Mouse (Mus musculus): Measurements from ENCODE around the gene Gpr39.

Gpr39 gene

DNA sequence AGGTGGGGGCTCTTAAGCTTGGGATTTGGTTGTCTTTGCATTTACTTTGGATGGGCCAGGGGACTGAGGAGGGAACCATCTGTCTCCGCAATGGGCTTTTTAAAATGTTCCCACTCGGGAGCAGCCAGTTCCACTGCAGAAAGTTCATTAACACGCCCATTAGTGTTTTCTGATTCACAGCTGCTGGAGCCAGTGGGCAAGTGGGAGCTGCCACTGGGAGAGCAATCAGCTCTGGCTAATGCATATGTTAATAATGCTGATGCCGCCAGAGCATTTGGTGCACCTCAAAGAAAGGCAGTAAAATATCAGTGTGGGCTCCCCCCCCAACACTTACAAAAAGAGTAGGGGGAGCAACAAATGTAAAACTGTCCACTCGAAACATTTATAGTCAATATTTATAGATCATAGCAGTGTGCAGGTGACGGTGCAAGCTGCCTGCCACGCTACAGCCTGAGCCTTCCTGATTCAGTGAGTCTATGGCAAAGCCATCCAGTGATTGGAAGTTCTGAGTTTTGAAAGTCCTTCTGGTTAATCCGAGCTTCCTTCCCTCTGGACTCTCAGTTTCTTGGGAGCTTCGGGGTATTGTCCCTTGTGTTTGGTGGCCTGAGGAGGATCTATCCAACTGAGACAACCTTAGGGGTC, 136.5 kb downstream of the Gpr39 start:
- Histone ChIP-seq H3K36me3 (ENCODE audit: control insufficient read depth, insufficient read depth, low read length, poor library complexity, severe bottlenecking) (no peaks in the 10 kb centered on the region), H3K27me3 (ENCODE audit: control insufficient read depth, insufficient read depth, low read length, poor library complexity, severe bottlenecking) (no peaks in the 10 kb centered on the region)
- no peak for DNase-seq (ENCODE audit: low read depth, low spot score)

GRCm38 (mm10) chr1:125821101-125821500, 144.3 kb downstream of the Gpr39 start:
- H3K36me3 ChIP-seq (ENCODE audit: control insufficient read depth, insufficient read depth, low read length, poor library complexity, severe bottlenecking), result no peaks in the 10 kb centered on the region
- no peaks in the 10 kb centered on the region for H3K27me3 ChIP-seq (ENCODE audit: control insufficient read depth, insufficient read depth, low read length, poor library complexity, severe bottlenecking)
- DNase-seq (ENCODE audit: low read depth, low spot score), result no peak

DNA sequence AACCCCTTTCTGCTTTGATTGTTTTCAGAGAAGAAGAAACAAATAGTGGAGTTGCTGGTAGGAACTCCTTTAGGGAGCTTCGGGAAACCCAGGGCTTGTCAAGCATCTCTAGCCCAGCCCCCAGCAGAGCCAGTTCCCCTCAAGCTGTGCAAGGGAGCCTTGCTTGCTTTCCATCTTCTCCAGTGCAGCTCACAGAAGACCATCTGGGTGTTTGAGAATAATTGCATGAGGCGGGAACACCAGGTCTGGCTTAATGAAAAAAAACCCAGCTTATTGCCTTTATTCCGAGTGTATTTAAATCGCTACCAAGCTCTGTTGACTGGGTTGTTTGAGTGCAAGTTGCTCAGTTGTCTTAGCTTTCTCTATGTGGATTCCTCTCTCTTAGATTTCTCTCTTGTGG, 146.8 kb downstream of the Gpr39 start:
- no peak for DNase-seq (ENCODE audit: low read depth, low spot score)
- Histone ChIP-seq H3K36me3 (ENCODE audit: control insufficient read depth, insufficient read depth, low read length, poor library complexity, severe bottlenecking) (no peaks in the 10 kb centered on the region), H3K27me3 (ENCODE audit: control insufficient read depth, insufficient read depth, low read length, poor library complexity, severe bottlenecking) (no peaks in the 10 kb centered on the region)

GRCm38 (mm10) chr1:125837507-125837906, 160.7 kb downstream of the Gpr39 start:
- Histone ChIP-seq H3K36me3 (ENCODE audit: control insufficient read depth, insufficient read depth, low read length, poor library complexity, severe bottlenecking) (no peaks in the 10 kb centered on the region), H3K27me3 (ENCODE audit: control insufficient read depth, insufficient read depth, low read length, poor library complexity, severe bottlenecking) (no peaks in the 10 kb centered on the region)
- DNase-seq (ENCODE audit: low read depth, low spot score), result no peak

DNA sequence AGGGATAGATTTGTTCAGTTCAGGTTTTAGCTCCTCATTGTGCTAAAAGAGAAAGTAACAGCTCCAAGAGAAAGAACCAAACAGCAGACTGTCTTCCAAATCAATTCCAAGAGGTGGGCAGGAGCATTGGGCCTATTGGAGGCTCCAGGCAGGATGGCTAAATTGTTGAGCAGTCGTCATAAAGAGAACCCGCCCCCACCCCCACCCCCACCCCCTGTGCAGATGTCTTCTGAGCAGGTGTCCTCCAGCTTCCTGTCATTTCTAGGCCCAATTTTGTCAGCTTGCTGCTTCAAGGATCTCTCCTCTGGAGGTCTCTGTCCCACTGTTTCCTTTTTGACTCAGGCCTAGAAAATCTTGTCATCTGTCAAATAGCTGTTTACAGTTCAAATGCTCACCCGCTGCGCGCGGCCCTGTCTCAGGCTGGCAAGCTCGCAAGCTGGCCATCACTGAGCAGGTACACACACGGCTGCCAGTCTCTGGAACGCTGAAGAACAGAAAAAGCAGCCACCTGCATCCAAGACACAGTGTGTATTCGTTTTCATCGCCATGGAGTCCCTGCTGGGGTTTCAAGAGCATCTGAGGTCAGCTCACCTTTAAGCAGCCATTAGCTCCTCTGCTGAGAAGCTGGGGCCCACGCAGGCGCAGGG, 163.1 kb downstream of the Gpr39 start:
- no peak for DNase-seq (ENCODE audit: low read depth, low spot score)
- no peaks in the 10 kb centered on the region for H3K27me3 ChIP-seq (ENCODE audit: control insufficient read depth, insufficient read depth, low read length, poor library complexity, severe bottlenecking)
- H3K36me3 ChIP-seq (ENCODE audit: control insufficient read depth, insufficient read depth, low read length, poor library complexity, severe bottlenecking), result no peaks in the 10 kb centered on the region

DNA sequence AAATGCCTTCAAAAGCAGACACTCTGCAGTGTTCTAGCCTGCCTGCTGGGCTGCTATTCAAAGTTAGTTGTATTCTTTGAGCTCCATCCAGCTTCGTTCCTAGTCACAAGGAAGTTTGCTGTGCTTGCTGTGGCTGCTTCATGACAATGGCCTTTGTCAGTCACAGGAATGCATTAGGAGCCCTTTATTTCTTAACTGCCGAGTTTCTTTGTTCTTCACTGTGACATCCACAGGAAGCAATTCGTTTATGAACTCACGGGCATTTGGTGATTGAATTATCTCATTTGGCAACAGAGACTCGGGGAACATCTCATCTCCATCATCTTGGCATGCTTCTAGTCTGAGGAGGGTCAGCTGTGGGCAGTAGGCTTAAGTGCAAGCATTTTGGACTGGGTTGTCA, 177.9 kb downstream of the Gpr39 start:
- Histone ChIP-seq H3K36me3 (ENCODE audit: control insufficient read depth, insufficient read depth, low read length, poor library complexity, severe bottlenecking) (no peaks in the 10 kb centered on the region), H3K27me3 (ENCODE audit: control insufficient read depth, insufficient read depth, low read length, poor library complexity, severe bottlenecking) (no peaks in the 10 kb centered on the region)
- no peak for DNase-seq (ENCODE audit: low read depth, low spot score)

DNA sequence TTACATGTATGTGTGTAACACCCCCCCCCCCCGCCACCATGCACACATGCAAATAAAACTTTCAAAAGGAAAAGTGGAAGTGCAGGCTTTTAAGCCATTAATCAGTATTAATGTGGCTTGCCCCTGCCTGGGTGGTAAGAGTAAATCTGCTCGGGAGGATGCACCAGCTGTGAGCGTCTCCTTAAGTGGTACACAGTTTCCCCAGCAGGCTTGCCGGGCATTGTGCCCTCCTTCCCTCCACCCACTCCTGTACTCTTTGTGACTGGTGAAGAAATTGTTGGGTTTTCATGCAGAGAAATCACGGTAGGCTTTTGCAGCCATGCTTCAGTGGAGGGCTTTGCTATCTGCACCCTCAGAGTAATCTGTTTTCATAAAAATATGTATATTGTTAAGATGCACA, 181.8 kb downstream of the Gpr39 start:
- H3K27me3 ChIP-seq (ENCODE audit: control insufficient read depth, insufficient read depth, low read length, poor library complexity, severe bottlenecking), result no peaks in the 10 kb centered on the region
- no peak for DNase-seq (ENCODE audit: low read depth, low spot score)
- H3K36me3 ChIP-seq (ENCODE audit: control insufficient read depth, insufficient read depth, low read length, poor library complexity, severe bottlenecking), result no peaks in the 10 kb centered on the region

DNA sequence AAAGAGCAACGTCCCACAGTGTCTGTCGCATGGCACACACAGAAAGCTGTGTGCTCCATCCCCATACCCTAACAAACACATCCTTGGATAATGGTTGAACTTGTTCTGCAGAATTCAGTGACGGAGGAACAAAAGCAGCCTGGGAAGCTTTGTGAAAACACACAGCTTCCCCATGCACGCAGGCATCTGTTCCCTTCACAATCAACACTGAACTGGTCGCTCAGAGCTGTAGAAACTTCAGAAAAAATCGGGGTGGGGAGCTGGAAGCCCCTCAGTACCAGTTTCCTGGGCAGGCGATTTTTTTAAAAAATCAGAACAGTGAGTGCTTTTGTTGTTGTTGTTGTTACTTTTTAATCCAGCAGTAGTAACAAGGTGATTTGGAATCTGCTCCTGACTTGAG, 193.3 kb downstream of the Gpr39 start:
- no peak for DNase-seq (ENCODE audit: low read depth, low spot score)
- no peaks in the 10 kb centered on the region for H3K36me3 ChIP-seq (ENCODE audit: control insufficient read depth, insufficient read depth, low read length, poor library complexity, severe bottlenecking)
- H3K27me3 ChIP-seq (ENCODE audit: control insufficient read depth, insufficient read depth, low read length, poor library complexity, severe bottlenecking), result no peaks in the 10 kb centered on the region

DNA sequence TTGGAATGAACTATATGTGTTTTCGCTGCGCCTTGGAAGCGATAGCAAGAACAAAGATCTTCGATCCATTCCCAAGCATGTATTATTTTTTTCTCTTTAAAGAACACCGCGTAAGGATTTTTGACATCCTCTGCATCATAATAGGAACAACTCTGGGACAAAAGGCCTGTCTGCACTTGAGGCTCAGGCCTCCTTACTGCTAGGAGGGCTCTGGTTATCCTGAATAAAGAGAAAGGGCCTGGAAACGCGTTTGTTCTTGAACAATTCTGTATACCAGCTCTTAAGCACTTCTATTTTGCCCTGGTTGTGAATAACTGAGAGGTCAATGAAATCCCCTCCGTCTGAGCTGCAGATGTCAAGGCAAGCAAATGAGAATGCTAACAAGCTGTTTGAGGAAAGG, 216.4 kb downstream of the Gpr39 start:
- H3K36me3 ChIP-seq (ENCODE audit: control insufficient read depth, insufficient read depth, low read length, poor library complexity, severe bottlenecking), result no peaks in the 10 kb centered on the region
- no peak for DNase-seq (ENCODE audit: low read depth, low spot score)
- H3K27me3 ChIP-seq (ENCODE audit: control insufficient read depth, insufficient read depth, low read length, poor library complexity, severe bottlenecking), result no peaks in the 10 kb centered on the region

DNA sequence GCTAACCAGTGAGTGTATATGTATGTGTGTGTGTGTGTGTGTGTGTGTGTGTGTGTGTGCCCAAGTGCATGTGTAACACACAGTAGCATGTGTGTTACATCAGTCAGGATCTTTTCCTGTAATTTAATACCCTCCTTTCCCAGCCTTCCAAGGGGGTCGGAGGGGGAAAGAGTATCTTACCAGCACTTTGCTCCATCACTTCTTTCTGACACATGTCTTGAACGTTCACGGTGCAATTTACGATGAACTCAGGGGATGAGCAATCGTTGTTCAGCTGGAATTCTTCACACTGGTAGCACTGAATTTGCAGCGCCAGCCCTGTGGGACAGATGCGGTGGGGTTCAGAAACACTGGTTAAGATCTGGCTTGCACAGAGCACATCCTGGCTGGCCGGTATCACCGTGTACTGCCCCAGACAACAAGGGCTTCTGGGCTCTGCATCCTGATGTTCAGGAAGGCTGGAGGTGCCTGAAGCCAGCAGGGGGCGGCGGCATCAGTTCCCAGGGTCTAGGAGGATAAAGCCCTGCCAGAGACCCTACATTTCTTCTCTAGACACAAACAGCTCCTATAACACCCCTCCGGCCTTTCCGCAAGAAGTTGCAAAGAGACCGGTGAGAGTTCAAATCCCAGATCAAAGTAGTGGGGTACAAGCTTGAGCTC, 233.5 kb downstream of the Gpr39 start:
- no peak for DNase-seq (ENCODE audit: low read depth, low spot score)
- H3K36me3 ChIP-seq (ENCODE audit: control insufficient read depth, insufficient read depth, low read length, poor library complexity, severe bottlenecking), result no peaks in the 10 kb centered on the region
- no peaks in the 10 kb centered on the region for H3K27me3 ChIP-seq (ENCODE audit: control insufficient read depth, insufficient read depth, low read length, poor library complexity, severe bottlenecking)

DNA sequence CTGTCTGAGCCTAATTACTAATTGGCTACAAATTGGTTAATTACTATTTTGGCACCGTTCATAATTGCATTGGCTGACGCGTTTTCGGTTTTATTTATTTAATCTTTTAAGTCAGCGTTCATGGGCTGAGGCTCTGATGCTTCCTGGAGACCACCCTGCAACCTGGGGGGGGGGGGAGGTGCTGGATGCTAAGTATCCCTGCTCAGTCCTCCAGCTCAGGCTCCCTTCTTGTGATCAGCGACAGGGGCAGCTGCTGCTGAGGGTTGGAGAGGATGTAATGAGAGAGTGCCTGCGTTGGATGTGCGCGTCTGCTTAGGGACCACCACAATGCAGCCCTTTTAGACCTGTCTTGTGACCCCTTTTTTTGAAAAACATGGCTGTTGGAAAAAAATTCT, 234.1 kb downstream of the Gpr39 start:
- DNase-seq (ENCODE audit: low read depth, low spot score), result no peak
- H3K36me3 ChIP-seq (ENCODE audit: control insufficient read depth, insufficient read depth, low read length, poor library complexity, severe bottlenecking), result no peaks in the 10 kb centered on the region
- no peaks in the 10 kb centered on the region for H3K27me3 ChIP-seq (ENCODE audit: control insufficient read depth, insufficient read depth, low read length, poor library complexity, severe bottlenecking)

DNA sequence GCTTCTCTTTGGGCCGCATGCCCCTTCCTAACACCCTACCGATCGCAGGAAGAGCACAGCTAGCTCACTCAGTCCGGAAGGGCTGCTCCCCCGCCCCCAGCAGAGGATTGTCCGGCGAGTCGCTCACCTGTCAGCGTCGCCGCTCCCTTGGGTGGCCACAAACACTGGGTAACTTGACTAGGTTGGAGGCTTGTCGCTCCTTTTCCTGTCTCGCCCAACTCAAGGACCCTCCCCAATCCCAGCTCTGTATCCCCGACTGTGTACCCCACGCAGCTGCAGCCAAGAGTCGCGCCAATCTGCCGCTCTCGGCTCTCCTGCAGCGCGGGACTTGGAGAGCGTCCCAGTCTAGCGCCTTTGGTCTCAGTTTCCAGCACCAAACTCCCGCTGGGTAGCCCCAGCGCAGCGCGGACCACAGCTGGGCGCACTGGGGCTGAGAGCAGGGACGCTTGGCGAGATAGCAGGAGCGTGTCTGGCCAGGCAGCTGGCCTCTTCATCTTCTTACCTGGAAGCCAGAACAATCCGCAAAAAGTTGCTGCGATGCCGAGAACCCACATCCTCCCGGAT, 234.6 kb downstream of the Gpr39 start:
- Histone ChIP-seq H3K27me3 (ENCODE audit: control insufficient read depth, insufficient read depth, low read length, poor library complexity, severe bottlenecking) (no peaks in the 10 kb centered on the region), H3K36me3 (ENCODE audit: control insufficient read depth, insufficient read depth, low read length, poor library complexity, severe bottlenecking) (no peaks in the 10 kb centered on the region)
- no peak for DNase-seq (ENCODE audit: low read depth, low spot score)

GRCm38 (mm10) chr1:125911901-125912445, 235.2 kb downstream of the Gpr39 start:
- Histone ChIP-seq H3K36me3 (ENCODE audit: control insufficient read depth, insufficient read depth, low read length, poor library complexity, severe bottlenecking) (no peaks in the 10 kb centered on the region), H3K27me3 (ENCODE audit: control insufficient read depth, insufficient read depth, low read length, poor library complexity, severe bottlenecking) (no peaks in the 10 kb centered on the region)
- DNase-seq (ENCODE audit: low read depth, low spot score), result no peak

DNA sequence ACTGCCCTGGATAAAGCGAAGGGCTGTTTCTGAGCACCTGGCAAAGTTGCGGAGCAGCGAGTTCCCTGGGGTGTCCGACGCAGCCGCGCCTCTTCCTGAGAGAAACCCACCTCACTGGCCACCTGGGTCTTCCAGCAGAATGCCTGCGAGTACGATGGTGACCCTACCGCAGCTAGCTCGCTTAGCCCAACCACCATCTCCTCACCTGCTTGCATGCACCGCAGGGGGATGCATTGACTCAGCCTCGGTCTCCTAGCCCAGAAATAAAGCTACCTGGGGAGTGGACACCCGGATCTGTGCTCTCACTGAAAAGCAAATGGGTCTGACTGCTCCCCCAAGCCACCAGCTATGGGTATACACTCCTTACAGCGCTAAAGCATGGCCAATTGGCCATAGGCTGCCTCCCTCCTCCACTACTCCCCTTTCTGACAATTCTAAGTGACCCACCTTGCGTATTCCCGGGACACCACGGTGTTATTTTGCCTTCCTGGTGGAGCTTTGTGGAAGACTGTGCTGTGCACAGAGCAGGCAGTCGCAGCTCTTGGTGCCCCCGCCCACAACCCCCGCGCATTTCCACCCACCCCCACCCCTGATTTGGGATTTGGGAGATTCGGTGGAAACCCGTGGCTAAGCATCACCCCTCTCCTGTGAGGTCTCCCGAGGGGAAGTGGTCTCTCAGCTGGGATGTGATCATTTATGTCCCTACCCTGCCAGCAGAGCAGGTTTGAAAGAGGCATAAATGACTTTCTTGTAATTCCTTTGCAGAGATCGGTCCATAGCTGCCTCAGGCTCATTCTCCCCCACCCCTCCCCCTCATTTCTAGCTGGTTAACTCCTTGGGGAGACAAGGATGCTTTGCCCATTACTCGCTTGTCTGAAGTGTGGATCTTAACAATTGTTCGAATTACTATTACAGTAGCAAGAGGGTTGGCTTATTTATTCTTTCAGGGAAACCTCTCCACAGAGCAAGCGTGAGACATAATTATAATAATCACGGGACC, 236.1 kb downstream of the Gpr39 start, which contains the start of gene Lypd1:
Gene Lypd1, minus strand, starts transcription at position 501 of the 1,000 bp plus-strand sequence.
- Histone ChIP-seq H3K27me3 (ENCODE audit: control insufficient read depth, insufficient read depth, low read length, poor library complexity, severe bottlenecking) (no peaks in the 10 kb centered on the region), H3K36me3 (ENCODE audit: control insufficient read depth, insufficient read depth, low read length, poor library complexity, severe bottlenecking) (no peaks in the 10 kb centered on the region)
- DNase-seq (ENCODE audit: low read depth, low spot score), result no peak

Data from splenic B cell, adult 2 months (primary cell).